Comparison of ENCODE assay signal across 13 mouse cellular contexts in genomic region chr16:14264504-14264903, GRCm38 (mm10).
"Had no signal": no experiment of that assay in that cellular context is flagged by ENCODE, and none has a peak within 500 bp of the region (broad histone marks: within the 10 kb centered on the region; RNA-seq: fewer than 3 reads in every experiment).

No protein-coding gene starts in this region.

- H3K4me3 ChIP-seq: liver, embryonic 12.5 days; lung, embryonic 15.5 days; midbrain, embryonic 10.5 days; midbrain, embryonic 12.5 days; midbrain, embryonic 15.5 days; neural tube, embryonic 12.5 days had no signal

- H3K9ac ChIP-seq: liver, embryonic 12.5 days; liver, embryonic 14.5 days; lung, embryonic 15.5 days; midbrain, embryonic 12.5 days; midbrain, embryonic 15.5 days; neural tube, embryonic 12.5 days had no signal

- ATAC-seq: liver, embryonic 12.5 days; midbrain, embryonic 15.5 days had no signal

- DNase-seq: right cerebral cortex, postnatal 25 days; right cerebral cortex, postnatal 4 days; spleen, adult 18-20 months; thymus, adult 18-20 months; thymus, postnatal 14 days; thymus, postnatal 36 days had no signal

- H3K9me3 ChIP-seq: liver, embryonic 12.5 days; lung, embryonic 15.5 days; midbrain, embryonic 12.5 days; midbrain, embryonic 15.5 days; neural tube, embryonic 12.5 days had no signal

- H3K27ac ChIP-seq: liver, embryonic 12.5 days; liver, embryonic 14.5 days; midbrain, embryonic 10.5 days; midbrain, embryonic 12.5 days; midbrain, embryonic 15.5 days; neural tube, embryonic 12.5 days had no signal

- H3K4me2 ChIP-seq: liver, embryonic 12.5 days; lung, embryonic 15.5 days; midbrain, embryonic 12.5 days; midbrain, embryonic 15.5 days; neural tube, embryonic 12.5 days had no signal

- H3K36me3 ChIP-seq: liver, embryonic 12.5 days; lung, embryonic 15.5 days; midbrain, embryonic 10.5 days; midbrain, embryonic 12.5 days; midbrain, embryonic 15.5 days; neural tube, embryonic 12.5 days had no signal

- H3K27me3 ChIP-seq: liver, embryonic 12.5 days; lung, embryonic 15.5 days; midbrain, embryonic 12.5 days; midbrain, embryonic 15.5 days; neural tube, embryonic 12.5 days had no signal

- H3K4me1 ChIP-seq: midbrain, embryonic 10.5 days; midbrain, embryonic 12.5 days; midbrain, embryonic 15.5 days; neural tube, embryonic 12.5 days had no signal
